Mouse (Mus musculus): ENCODE data around the gene Cyp4a12b. TPM values are rescaled to one million over a fixed set of nuclear protein-coding genes. Genes with fewer than 3 reads are reported as not detected.
"Not testable (repeated sequence)": the region's sequence is repeated elsewhere in the genome, so short reads cannot be mapped to it uniquely, and the experiment has no call there.

The Cyp4a12b gene
- not detected in 2 replicates for total RNA-seq (2012; rRNA removed)
- total RNA-seq (2014; rRNA removed), result not detected in 2 replicates
- polyA plus RNA-seq (2012; ENCODE audit: insufficient read length, low read depth), result not detected in 2 replicates

- DNase-seq (ENCODE audit: extremely low read depth); H3K4me1 ChIP-seq (ENCODE audit: control insufficient read depth in 1 of 2, insufficient read depth in 2 of 2); dilution Hi-C loops (cut with MboI; ENCODE audit: extremely low pct_ligation_motif_present, extremely low pct_unique_long_range_greater_than_20kb, low sequenced_read_pairs); H3K9ac ChIP-seq (ENCODE audit: insufficient read depth, low read depth); H3K27me3 ChIP-seq (replicated peaks); H3K27ac ChIP-seq (ENCODE audit: insufficient read depth, low read depth); in situ Hi-C loops (cut with MboI; ENCODE audit: low pct_ligation_motif_present, low pct_unique_long_range_greater_than_20kb, low sequenced_read_pairs); H3K79me2 ChIP-seq (replicated peaks; ENCODE audit: control insufficient read depth, extremely low read depth, insufficient read depth, poor library complexity, severe bottlenecking); H3K36me3 ChIP-seq (replicated peaks in 1 of 2; ENCODE audit: control insufficient read depth in 1 of 2, insufficient read depth in 1 of 2, low read length in 1 of 2); H3K4me3 ChIP-seq (replicated peaks in 1 of 3; ENCODE audit: low read depth in 2 of 3, low read length in 2 of 3, poor library complexity in 1 of 3); H3K9me3 ChIP-seq (replicated peaks; ENCODE audit: low read length); H3K4me2 ChIP-seq (ENCODE audit: insufficient read depth, low read depth, poor library complexity, severe bottlenecking): not testable (repeated sequence)
Measured at GRCm38 (mm10) chr4:115411324-115411723, at the start of gene Cyp4a12b. TSS of gene Cyp4a12b (plus strand) at chr4:115411624.

GRCm38 (mm10) chr4:115365624-115366023 is 45.8 kb upstream of the Cyp4a12b start:
- H3K79me2 ChIP-seq (replicated peaks; ENCODE audit: control insufficient read depth, extremely low read depth, insufficient read depth, poor library complexity, severe bottlenecking); in situ Hi-C loops (cut with MboI; ENCODE audit: low pct_ligation_motif_present, low pct_unique_long_range_greater_than_20kb, low sequenced_read_pairs); H3K9ac ChIP-seq (ENCODE audit: insufficient read depth, low read depth); H3K27ac ChIP-seq (ENCODE audit: insufficient read depth, low read depth); H3K4me2 ChIP-seq (ENCODE audit: insufficient read depth, low read depth, poor library complexity, severe bottlenecking); H3K4me1 ChIP-seq (ENCODE audit: control insufficient read depth in 1 of 2, insufficient read depth in 2 of 2); dilution Hi-C loops (cut with MboI; ENCODE audit: extremely low pct_ligation_motif_present, extremely low pct_unique_long_range_greater_than_20kb, low sequenced_read_pairs); DNase-seq (ENCODE audit: extremely low read depth); H3K4me3 ChIP-seq (replicated peaks in 1 of 3; ENCODE audit: low read depth in 2 of 3, low read length in 2 of 3, poor library complexity in 1 of 3); H3K36me3 ChIP-seq (replicated peaks in 1 of 2; ENCODE audit: control insufficient read depth in 1 of 2, insufficient read depth in 1 of 2, low read length in 1 of 2); H3K27me3 ChIP-seq (replicated peaks); H3K9me3 ChIP-seq (replicated peaks; ENCODE audit: low read length): not testable (repeated sequence)

- H3K4me3 ChIP-seq (replicated peaks in 1 of 3; ENCODE audit: low read depth in 2 of 3, low read length in 2 of 3, poor library complexity in 1 of 3); H3K36me3 ChIP-seq (replicated peaks in 1 of 2; ENCODE audit: control insufficient read depth in 1 of 2, insufficient read depth in 1 of 2, low read length in 1 of 2); DNase-seq (ENCODE audit: extremely low read depth); H3K4me1 ChIP-seq (ENCODE audit: control insufficient read depth in 1 of 2, insufficient read depth in 2 of 2); H3K27me3 ChIP-seq (replicated peaks); H3K9ac ChIP-seq (ENCODE audit: insufficient read depth, low read depth); H3K9me3 ChIP-seq (replicated peaks; ENCODE audit: low read length); H3K4me2 ChIP-seq (ENCODE audit: insufficient read depth, low read depth, poor library complexity, severe bottlenecking); H3K27ac ChIP-seq (ENCODE audit: insufficient read depth, low read depth); in situ Hi-C loops (cut with MboI; ENCODE audit: low pct_ligation_motif_present, low pct_unique_long_range_greater_than_20kb, low sequenced_read_pairs); dilution Hi-C loops (cut with MboI; ENCODE audit: extremely low pct_ligation_motif_present, extremely low pct_unique_long_range_greater_than_20kb, low sequenced_read_pairs); H3K79me2 ChIP-seq (replicated peaks; ENCODE audit: control insufficient read depth, extremely low read depth, insufficient read depth, poor library complexity, severe bottlenecking): not testable (repeated sequence)
- peak in 1 of 2 experiments; percentile 40; a peak in 2 of 4 replicates for TF ChIP-seq CTCF (conservative IDR thresholded peaks at IDR 0.05 in 1 of 2, IDR thresholded peaks at IDR 0.05 in 1 of 2; ENCODE audit: low read depth in 2 of 2, low read length in 2 of 2)
Measured at GRCm38 (mm10) chr4:115368067-115368466, 43.4 kb upstream of the Cyp4a12b start.

- H3K79me2 ChIP-seq (replicated peaks; ENCODE audit: control insufficient read depth, extremely low read depth, insufficient read depth, poor library complexity, severe bottlenecking); H3K36me3 ChIP-seq (replicated peaks in 1 of 2; ENCODE audit: control insufficient read depth in 1 of 2, insufficient read depth in 1 of 2, low read length in 1 of 2); H3K4me1 ChIP-seq (ENCODE audit: control insufficient read depth in 1 of 2, insufficient read depth in 2 of 2); H3K9me3 ChIP-seq (replicated peaks; ENCODE audit: low read length); H3K9ac ChIP-seq (ENCODE audit: insufficient read depth, low read depth); in situ Hi-C loops (cut with MboI; ENCODE audit: low pct_ligation_motif_present, low pct_unique_long_range_greater_than_20kb, low sequenced_read_pairs); DNase-seq (ENCODE audit: extremely low read depth); H3K4me3 ChIP-seq (replicated peaks in 1 of 3; ENCODE audit: low read depth in 2 of 3, low read length in 2 of 3, poor library complexity in 1 of 3); H3K27ac ChIP-seq (ENCODE audit: insufficient read depth, low read depth); dilution Hi-C loops (cut with MboI; ENCODE audit: extremely low pct_ligation_motif_present, extremely low pct_unique_long_range_greater_than_20kb, low sequenced_read_pairs); H3K4me2 ChIP-seq (ENCODE audit: insufficient read depth, low read depth, poor library complexity, severe bottlenecking): not testable (repeated sequence)
- H3K27me3 ChIP-seq (replicated peaks), result peaks cover 27% of the 10 kb centered on the region
Measured at GRCm38 (mm10) chr4:115396256-115396655, 15.2 kb upstream of the Cyp4a12b start.

- H3K9ac ChIP-seq (ENCODE audit: insufficient read depth, low read depth); H3K4me2 ChIP-seq (ENCODE audit: insufficient read depth, low read depth, poor library complexity, severe bottlenecking); H3K27ac ChIP-seq (ENCODE audit: insufficient read depth, low read depth); H3K4me3 ChIP-seq (replicated peaks in 1 of 3; ENCODE audit: low read depth in 2 of 3, low read length in 2 of 3, poor library complexity in 1 of 3); H3K9me3 ChIP-seq (replicated peaks; ENCODE audit: low read length); in situ Hi-C loops (cut with MboI; ENCODE audit: low pct_ligation_motif_present, low pct_unique_long_range_greater_than_20kb, low sequenced_read_pairs); H3K36me3 ChIP-seq (replicated peaks in 1 of 2; ENCODE audit: control insufficient read depth in 1 of 2, insufficient read depth in 1 of 2, low read length in 1 of 2); DNase-seq (ENCODE audit: extremely low read depth); H3K4me1 ChIP-seq (ENCODE audit: control insufficient read depth in 1 of 2, insufficient read depth in 2 of 2); H3K79me2 ChIP-seq (replicated peaks; ENCODE audit: control insufficient read depth, extremely low read depth, insufficient read depth, poor library complexity, severe bottlenecking); dilution Hi-C loops (cut with MboI; ENCODE audit: extremely low pct_ligation_motif_present, extremely low pct_unique_long_range_greater_than_20kb, low sequenced_read_pairs): not testable (repeated sequence)
- peaks cover 22% of the 10 kb centered on the region for H3K27me3 ChIP-seq (replicated peaks)
Measured at GRCm38 (mm10) chr4:115396950-115397349, 14.5 kb upstream of the Cyp4a12b start.
